Mouse (Mus musculus) lung, embryonic 14.5 days (tissue): ENCODE results near the gene H2-Ob. TPM values are rescaled to one million over a fixed set of nuclear protein-coding genes. Genes with fewer than 3 reads are reported as not detected.
A peak's percentile ranks its signal among the peaks of the same experiment; 100 is the strongest.
"Not testable (repeated sequence)": the region's sequence is repeated elsewhere in the genome, so short reads cannot be mapped to it uniquely, and the experiment has no call there.

Experiments used
- ATAC-seq: fragments of 200-750 bp; cut with Nextera tagmentation; 2 replicates; pipeline ENCODE4 v1.8.0; 2017; ENCODE audit warnings: mild to moderate bottlenecking, moderate TSS enrichment, moderate library complexity; ENCODE audit not compliant: insufficient read depth
- DNase-seq: peaks from one replicate; pipeline ENCODE4 v3.0.0-alpha.2; 2015
- H3K27ac ChIP-seq: fragments of 300-500 bp; sonication (generic); 2 replicates; pipeline ENCODE4 v1.5.1; 2014; ENCODE audit warnings: low read depth, mild to moderate bottlenecking, moderate library complexity
- H3K27me3 ChIP-seq: fragments of 300-500 bp; sonication (generic); 2 replicates; pipeline ENCODE4 v1.6.1; 2014; ENCODE audit warnings: low read length, control low read depth; ENCODE audit not compliant: insufficient read depth
- H3K36me3 ChIP-seq: fragments of 300-500 bp; sonication (generic); 2 replicates; pipeline ENCODE4 v1.6.1; 2014; ENCODE audit warnings: control low read depth; ENCODE audit not compliant: insufficient read depth
- H3K4me1 ChIP-seq: fragments of 300-500 bp; sonication (generic); 2 replicates; pipeline ENCODE4 v1.6.1; 2014; ENCODE audit warnings: antibody characterized with exemption, control low read depth; ENCODE audit not compliant: insufficient read depth
- H3K4me2 ChIP-seq: fragments of 300-500 bp; sonication (generic); 2 replicates; pipeline ENCODE4 v1.6.1; 2014; ENCODE audit warnings: mild to moderate bottlenecking
- H3K4me3 ChIP-seq: fragments of 300-500 bp; sonication (generic); 2 replicates; pipeline ENCODE4 v1.5.1; 2014; ENCODE audit warnings: low read depth, low read length
- H3K9ac ChIP-seq: fragments of 300-500 bp; sonication (generic); 2 replicates; pipeline ENCODE4 v1.6.1; 2014
- H3K9me3 ChIP-seq: fragments of 300-500 bp; sonication (generic); 2 replicates; pipeline ENCODE4 v1.6.1; 2016; ENCODE audit warnings: low read depth, low read length, control low read depth
- CTCF ChIP-seq: IDR thresholded peaks from 2 replicates; pipeline ENCODE4 v1.5.1; 2016; ENCODE audit warnings: antibody characterized with exemption, low read depth
- WGBS: fragments of 180-500 bp; shearing (Covaris S2); extraction: QIAGEN DNeasy Blood & Tissue Kit; methylation state at CpG from one replicate; pipeline ENCODE4 v1.1.7; 2014; 5-methylcytosine and 5-hydroxymethylcytosine counted together
- polyA plus RNA-seq: library from polyadenylated mRNA; unstranded; fragments of >200 nt; fragmentation: Nextera tagmentation; extraction: Ambion mirVana; gene quantifications from 2 replicates; pipeline ENCODE4 v1.2.1, GENCODE M21; 2014

Gene H2-Ob
- polyA plus RNA-seq, 1 experiment from 2014 or later, result not detected

- TF ChIP-seq CTCF, result no peak
- no peak overlapping the region for H3K4me2 ChIP-seq
- peaks cover 24% of the 10 kb centered on the region for H3K27me3 ChIP-seq
- no peak overlapping the region for H3K4me3 ChIP-seq
- ATAC-seq, result no peak
- H3K9me3 ChIP-seq, result no peaks in the 10 kb centered on the region
- no peaks in the 10 kb centered on the region for H3K36me3 ChIP-seq
- 80% methylated on average over 8 of the region's 8 CpGs for WGBS
- no peak overlapping the region for H3K27ac ChIP-seq
- H3K4me1 ChIP-seq, result no peaks in the 10 kb centered on the region
- DNase-seq, result no peak
- no peak overlapping the region for H3K9ac ChIP-seq
Measured at GRCm38 (mm10) chr17:34217216-34217928, 21.3 kb upstream of the H2-Ob start.

- H3K27ac ChIP-seq, result no peak overlapping the region
- no peak overlapping the region for H3K9ac ChIP-seq
- H3K36me3 ChIP-seq, result no peaks in the 10 kb centered on the region
- ATAC-seq (no peak), DNase-seq (no peak)
- no peak overlapping the region for H3K4me3 ChIP-seq
- H3K4me2 ChIP-seq, result no peak overlapping the region
- 84% methylated on average over 5 of the region's 5 CpGs for WGBS
- no peaks in the 10 kb centered on the region for H3K9me3 ChIP-seq
- H3K4me1 ChIP-seq, result no peaks in the 10 kb centered on the region
- peaks cover 20% of the 10 kb centered on the region for H3K27me3 ChIP-seq
- no peak for TF ChIP-seq CTCF
Measured at GRCm38 (mm10) chr17:34217986-34218385, 20.7 kb upstream of the H2-Ob start.

GRCm38 (mm10) chr17:34218675-34219074 lies 20.0 kb upstream of the H2-Ob start:
- H3K4me2 ChIP-seq, result no peak overlapping the region
- H3K4me1 ChIP-seq, result no peaks in the 10 kb centered on the region
- H3K9me3 ChIP-seq, result no peaks in the 10 kb centered on the region
- H3K27ac ChIP-seq, result no peak overlapping the region
- ATAC-seq (no peak), DNase-seq (no peak)
- WGBS, result 78% methylated on average over 11 of the region's 11 CpGs
- no peak for TF ChIP-seq CTCF
- H3K27me3 ChIP-seq, result peaks cover 15% of the 10 kb centered on the region
- H3K36me3 ChIP-seq, result no peaks in the 10 kb centered on the region
- H3K4me3 ChIP-seq, result no peak overlapping the region
- H3K9ac ChIP-seq, result no peak overlapping the region

- not testable (repeated sequence) for H3K4me3 ChIP-seq, ATAC-seq, DNase-seq, H3K9me3 ChIP-seq, H3K4me2 ChIP-seq, H3K4me1 ChIP-seq, H3K36me3 ChIP-seq, H3K9ac ChIP-seq, H3K27ac ChIP-seq
- WGBS, result 89% methylated on average over 8 of the region's 11 CpGs
- H3K27me3 ChIP-seq, result peaks cover 11% of the 10 kb centered on the region
- peak; percentile 47 for TF ChIP-seq CTCF
Measured at GRCm38 (mm10) chr17:34219096-34219495, 19.6 kb upstream of the H2-Ob start.

- not testable (repeated sequence) for H3K27me3 ChIP-seq, H3K9me3 ChIP-seq, DNase-seq, H3K9ac ChIP-seq, H3K4me2 ChIP-seq, H3K4me1 ChIP-seq, H3K27ac ChIP-seq, ATAC-seq, H3K36me3 ChIP-seq, H3K4me3 ChIP-seq
- WGBS, result 97% methylated on average over 3 of the region's 7 CpGs
Measured at GRCm38 (mm10) chr17:34219801-34220200, 18.9 kb upstream of the H2-Ob start.

- DNase-seq, H3K36me3 ChIP-seq, H3K4me1 ChIP-seq, H3K9me3 ChIP-seq, ATAC-seq, H3K9ac ChIP-seq, H3K27me3 ChIP-seq, H3K27ac ChIP-seq, H3K4me2 ChIP-seq, H3K4me3 ChIP-seq: not testable (repeated sequence)
- 91% methylated on average over 5 of the region's 16 CpGs for WGBS
Measured at GRCm38 (mm10) chr17:34220401-34220800, 18.3 kb upstream of the H2-Ob start.

GRCm38 (mm10) chr17:34224816-34225215 lies 13.9 kb upstream of the H2-Ob start:
- H3K4me1 ChIP-seq, result no peaks in the 10 kb centered on the region
- H3K9ac ChIP-seq, result no peak overlapping the region
- no peak for TF ChIP-seq CTCF
- 94% methylated on average over 3 of the region's 3 CpGs for WGBS
- DNase-seq (no peak), ATAC-seq (no peak)
- no peak overlapping the region for H3K4me2 ChIP-seq
- H3K4me3 ChIP-seq, result no peak overlapping the region
- H3K27me3 ChIP-seq, result no peaks in the 10 kb centered on the region
- no peaks in the 10 kb centered on the region for H3K36me3 ChIP-seq
- H3K9me3 ChIP-seq, result peaks cover 5% of the 10 kb centered on the region; the same call in 1 of the 2 replicates
- H3K27ac ChIP-seq, result no peak overlapping the region
